Mouse (Mus musculus) CH12.LX (cell line): ENCODE data around the gene Ckap2l.

Experiments used
- CHD1 ChIP-seq: IDR thresholded peaks from 2 replicates; pipeline ENCODE4 v1.6.1; 2012; ENCODE audit warnings: low read depth, low read length, improper control_type of control experiment, inconsistent platforms
- CTCF ChIP-seq, 2 experiments: IDR thresholded peaks in 1 of 2; conservative IDR thresholded peaks in 1 of 2; 2 replicates each; pipeline ENCODE4 v1.5.1; 2011 to 2012; ENCODE audit warnings: low read depth in 2 of 2, low read length in 2 of 2, improper control_type of control experiment in 1 of 2, inconsistent platforms in 1 of 2, mild to moderate bottlenecking in 1 of 2, moderate library complexity in 1 of 2
- E2F4 ChIP-seq: IDR thresholded peaks from 2 replicates; pipeline ENCODE4 v1.6.1; 2011; ENCODE audit warnings: low read depth, low read length, improper control_type of control experiment; ENCODE audit not compliant: insufficient replicate concordance
- EP300 ChIP-seq: IDR thresholded peaks from 2 replicates; pipeline ENCODE4 v1.6.1; 2011; ENCODE audit warnings: low read length, improper control_type of control experiment
- ETS1 ChIP-seq: conservative IDR thresholded peaks from 2 replicates; pipeline ENCODE4 v1.6.1; 2012; ENCODE audit warnings: low read depth, mild to moderate bottlenecking, inconsistent platforms, low read length, improper control_type of control experiment, moderate library complexity
- JUND ChIP-seq: conservative IDR thresholded peaks from 2 replicates; pipeline ENCODE4 v1.6.1; 2011; ENCODE audit warnings: low read depth, low read length, improper control_type of control experiment
- MAX ChIP-seq: IDR thresholded peaks from 2 replicates; pipeline ENCODE4 v1.6.1; 2011; ENCODE audit warnings: low read length, improper control_type of control experiment
- MEF2A ChIP-seq: IDR thresholded peaks from 2 replicates; pipeline ENCODE4 v1.6.1; 2014; ENCODE audit warnings: low read depth, mild to moderate bottlenecking, inconsistent platforms, low read length, improper control_type of control experiment, borderline replicate concordance
- MXI1 ChIP-seq: IDR thresholded peaks from 2 replicates; pipeline ENCODE4 v1.6.1; 2011; ENCODE audit warnings: mild to moderate bottlenecking, low read depth, low read length, improper control_type of control experiment
- POLR2A ChIP-seq: IDR thresholded peaks from 2 replicates; pipeline ENCODE4 v1.6.1; 2011; ENCODE audit warnings: low read depth, mild to moderate bottlenecking, improper control_type of control experiment, low read length
- USF1 ChIP-seq: IDR thresholded peaks from 2 replicates; pipeline ENCODE4 v1.6.1; 2014; ENCODE audit warnings: low read depth, mild to moderate bottlenecking, inconsistent platforms, low read length, improper control_type of control experiment
- ZKSCAN1 ChIP-seq: IDR thresholded peaks from 2 replicates; pipeline ENCODE4 v1.6.1; 2012; ENCODE audit warnings: low read depth, inconsistent platforms, low read length, improper control_type of control experiment, borderline replicate concordance
- ZNF384 ChIP-seq: IDR thresholded peaks from 2 replicates; pipeline ENCODE4 v1.6.1; 2012; ENCODE audit warnings: low read depth, low read length, improper control_type of control experiment, inconsistent platforms

- TF ChIP-seq EP300: no peak
- no peak for TF ChIP-seq USF1
- TF ChIP-seq CTCF (conservative IDR thresholded peaks at IDR 0.05 in 1 of 2, IDR thresholded peaks at IDR 0.05 in 1 of 2; ENCODE audit: low read depth in 2 of 2, low read length in 2 of 2): no peak
- no peak for TF ChIP-seq MXI1
- no peak for TF ChIP-seq JUND
- no peak for TF ChIP-seq E2F4
- no peak for TF ChIP-seq MEF2A
- no peak for TF ChIP-seq POLR2A
- no peak for TF ChIP-seq ZNF384
- no peak for TF ChIP-seq MAX
- no peak for TF ChIP-seq ZKSCAN1
- TF ChIP-seq CHD1: no peak
- no peak for TF ChIP-seq ETS1
Measured at GRCm38 (mm10) chr2:129269161-129269643, 27.8 kb downstream of the Ckap2l start.
